Mouse (Mus musculus) heart, postnatal 0 days (tissue): Measurements from ENCODE around the gene Cops4.

Experiments used
- CTCF ChIP-seq: IDR thresholded peaks from 2 replicates; pipeline ENCODE4 v1.5.1; 2016; ENCODE audit warnings: antibody characterized with exemption, control low read depth, low read depth
- EP300 ChIP-seq: IDR thresholded peaks from 2 replicates; pipeline ENCODE4 v1.6.1; 2016; ENCODE audit warnings: antibody characterized with exemption, low read depth

DNA sequence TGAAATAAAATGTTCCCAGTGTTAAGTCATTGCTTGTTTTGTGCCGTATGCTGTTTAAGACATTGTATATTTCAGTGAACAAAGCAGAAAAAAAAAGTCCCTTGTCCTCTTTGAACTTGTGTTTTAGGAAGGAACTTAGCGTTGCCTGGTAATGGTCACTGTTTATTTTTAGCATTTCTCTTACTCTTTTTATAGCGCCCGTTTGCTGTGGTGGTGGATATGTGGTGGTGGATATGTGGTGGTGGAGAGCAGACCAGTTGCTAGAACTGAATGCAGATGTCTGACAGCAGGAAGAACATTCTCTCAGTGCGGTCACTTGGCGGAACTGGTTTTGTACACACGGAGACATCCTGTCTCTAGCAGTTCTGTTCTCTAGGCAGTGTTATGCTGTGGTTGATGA is 8.1 kb downstream of the Cops4 start:
- TF ChIP-seq CTCF (no peak; the same call in 1 of the 2 replicates), EP300 (no peak)
